8 mouse cellular contexts compared by ENCODE assay signal in the genomic region with DNA sequence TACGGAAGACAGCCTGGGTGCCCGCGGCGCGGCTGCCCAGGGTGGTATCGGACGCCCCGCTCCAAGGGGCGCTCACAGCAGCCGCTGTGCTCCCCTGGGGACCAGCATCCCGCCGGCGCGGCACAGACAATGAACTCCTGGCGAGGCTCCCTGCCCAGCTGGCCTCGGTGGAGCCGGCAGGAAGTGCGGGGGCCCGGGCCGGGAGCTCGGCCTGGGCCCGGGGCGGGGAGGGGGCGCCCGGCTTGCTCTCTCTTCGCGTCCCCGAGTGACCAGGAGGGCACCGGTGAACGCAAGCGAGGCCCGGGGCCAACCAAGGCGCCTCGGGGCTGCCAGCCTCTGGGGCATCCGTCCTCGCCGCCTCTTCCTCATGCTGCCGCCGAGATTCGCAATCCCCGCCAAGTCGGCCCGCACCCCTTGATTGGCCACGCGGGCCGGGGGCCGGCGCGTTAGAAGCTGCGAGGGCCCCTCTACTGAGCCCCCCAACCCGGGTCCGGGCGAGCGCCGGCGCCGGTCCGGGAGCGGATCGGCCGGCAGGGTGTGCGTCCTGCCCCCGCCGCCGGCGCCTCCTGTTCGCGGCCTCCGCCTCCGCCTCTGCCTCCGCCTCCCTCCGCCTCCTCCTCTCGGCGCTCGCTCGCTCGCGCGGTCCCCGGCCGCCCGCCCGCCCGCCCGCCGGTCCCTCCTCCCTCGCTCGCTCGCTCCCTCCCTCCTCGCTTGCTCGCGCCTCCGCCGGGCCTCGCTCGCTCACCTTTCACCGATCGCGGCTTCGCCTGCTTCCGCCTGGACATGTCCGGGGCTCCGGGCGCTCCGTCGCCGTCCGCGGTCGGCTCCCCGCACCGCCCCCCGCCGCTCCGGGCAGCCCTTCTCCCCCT. TPM values are rescaled to one million over a fixed set of nuclear protein-coding genes. Genes with fewer than 3 reads are reported as not detected.
DNase-seq lines count a peak whose midpoint lies in the region; ATAC-seq and TF ChIP-seq lines count a peak whose summit lies in the region.

No protein-coding gene starts in this region.

- TF ChIP-seq CTCF in cerebellum, adult 2 months (IDR thresholded peaks at IDR 0.05; ENCODE audit: borderline replicate concordance, insufficient read depth, low read depth, low read length): no peak

- peak overlapping the region; percentile 76 for H3K27ac ChIP-seq in cerebellum, adult 2 months (ENCODE audit: insufficient read depth, low read length)
- peak overlapping the region; percentile 97 for H3K27ac ChIP-seq in stomach, embryonic 16.5 days (ENCODE audit: low read length)

- H3K4me1 ChIP-seq in cerebellum, adult 2 months (ENCODE audit: control insufficient read depth, insufficient read depth, low read length): peaks cover 17% of the 10 kb centered on the region; the same call in 1 of the 2 replicates
- peaks cover 31% of the 10 kb centered on the region for H3K4me1 ChIP-seq in stomach, embryonic 16.5 days (ENCODE audit: control insufficient read depth, insufficient read depth, low read length)

- peak; percentile 15; the same call in 1 of the 2 replicates for ATAC-seq in frontal cortex, adult (ENCODE audit: low TSS enrichment)
- ATAC-seq in stomach, embryonic 16.5 days (ENCODE audit: insufficient read depth, low FRiP score): peak; percentile 78

- peak overlapping the region; percentile 66 for H3K4me3 ChIP-seq in cerebellum, adult 2 months (replicated peaks; ENCODE audit: insufficient read depth, low read depth, low read length)
- H3K4me3 ChIP-seq in stomach, embryonic 16.5 days (replicated peaks; ENCODE audit: low read length): peak overlapping the region; percentile 83

- TF ChIP-seq POLR2A in cerebellum, adult 2 months (IDR thresholded peaks at IDR 0.05; ENCODE audit: borderline replicate concordance, insufficient read depth, low read length): no peak

- peak overlapping the region; percentile 97 for H3K4me2 ChIP-seq in stomach, embryonic 16.5 days (ENCODE audit: low read depth, low read length)

- WGBS in cerebellum, adult 2 months: under 1% methylated on average over 93 of the region's 115 CpGs
- under 1% methylated on average over 93 of the region's 115 CpGs for WGBS in stomach, embryonic 16.5 days

- peak overlapping the region; percentile 95 for H3K9ac ChIP-seq in stomach, embryonic 16.5 days (ENCODE audit: low read length)

- H3K36me3 ChIP-seq in stomach, embryonic 16.5 days (ENCODE audit: control insufficient read depth, insufficient read depth, low read length): no peaks in the 10 kb centered on the region

- H3K9me3 ChIP-seq in stomach, embryonic 16.5 days (replicated peaks; ENCODE audit: control insufficient read depth, low read length): no peaks in the 10 kb centered on the region

- no peaks in the 10 kb centered on the region for H3K27me3 ChIP-seq in cerebellum, adult 2 months (ENCODE audit: control insufficient read depth, insufficient read depth, low read length)
- peaks cover 27% of the 10 kb centered on the region for H3K27me3 ChIP-seq in stomach, embryonic 16.5 days (ENCODE audit: control insufficient read depth, insufficient read depth, low read length)

- DNase-seq in ovary, adult 18-20 months (ENCODE audit: low spot score): peak; percentile 62
- no peak for DNase-seq in ovary, postnatal 10 days (ENCODE audit: low spot score)
- peak; percentile 84 to 85 for DNase-seq in cerebellum, adult 2 months
- DNase-seq in heart, postnatal 4 days: peak; percentile 71
- peak; percentile 32 to 42 for DNase-seq in layer of hippocampus, postnatal 25 days (ENCODE audit: extremely low spot score in 1 of 2, low spot score in 1 of 2)
- DNase-seq in lung, postnatal 4 days: peak; percentile 76 to 86

RNA-seq across cellular contexts. Expression of a gene that starts 0.7 kb away (rescaled TPM):
- 38.1 and 40.1 TPM in 2 replicates for polyA plus RNA-seq in cerebellum, adult 2 months (2012; rRNA removed)
- 10 to 100 TPM; 12.9 to 16.2 TPM for total RNA-seq in heart, postnatal 4 days (2021)
- total RNA-seq in layer of hippocampus, postnatal 25 days (2021): 10 to 100 TPM; 26.8 to 28.9 TPM
- 4.9 and 7.0 TPM in 2 replicates for polyA plus RNA-seq in stomach, embryonic 16.5 days (2015; fragmentation: Nextera tagmentation; extraction: Ambion mirVana)
